Mouse (Mus musculus) cerebellum, adult 11-12 months (tissue): Measurements from ENCODE around the gene Lrrc8d.
A peak's percentile ranks its signal among the peaks of the same experiment; 100 is the strongest.

ENCODE experiments used
- DNase-seq: peaks from one replicate; pipeline ENCODE4 v3.0.0; 2022

The Lrrc8d gene

GRCm38 (mm10) chr5:105721267-105721666 is 21.5 kb downstream of the Lrrc8d start:
- DNase-seq = no peak

GRCm38 (mm10) chr5:105722807-105723206 is 23.0 kb downstream of the Lrrc8d start:
- peak; percentile 51 for DNase-seq

GRCm38 (mm10) chr5:105730193-105730831 is 30.5 kb downstream of the Lrrc8d start:
- no peak for DNase-seq

GRCm38 (mm10) chr5:105731173-105731626 is 31.4 kb downstream of the Lrrc8d start:
- no peak for DNase-seq

DNA sequence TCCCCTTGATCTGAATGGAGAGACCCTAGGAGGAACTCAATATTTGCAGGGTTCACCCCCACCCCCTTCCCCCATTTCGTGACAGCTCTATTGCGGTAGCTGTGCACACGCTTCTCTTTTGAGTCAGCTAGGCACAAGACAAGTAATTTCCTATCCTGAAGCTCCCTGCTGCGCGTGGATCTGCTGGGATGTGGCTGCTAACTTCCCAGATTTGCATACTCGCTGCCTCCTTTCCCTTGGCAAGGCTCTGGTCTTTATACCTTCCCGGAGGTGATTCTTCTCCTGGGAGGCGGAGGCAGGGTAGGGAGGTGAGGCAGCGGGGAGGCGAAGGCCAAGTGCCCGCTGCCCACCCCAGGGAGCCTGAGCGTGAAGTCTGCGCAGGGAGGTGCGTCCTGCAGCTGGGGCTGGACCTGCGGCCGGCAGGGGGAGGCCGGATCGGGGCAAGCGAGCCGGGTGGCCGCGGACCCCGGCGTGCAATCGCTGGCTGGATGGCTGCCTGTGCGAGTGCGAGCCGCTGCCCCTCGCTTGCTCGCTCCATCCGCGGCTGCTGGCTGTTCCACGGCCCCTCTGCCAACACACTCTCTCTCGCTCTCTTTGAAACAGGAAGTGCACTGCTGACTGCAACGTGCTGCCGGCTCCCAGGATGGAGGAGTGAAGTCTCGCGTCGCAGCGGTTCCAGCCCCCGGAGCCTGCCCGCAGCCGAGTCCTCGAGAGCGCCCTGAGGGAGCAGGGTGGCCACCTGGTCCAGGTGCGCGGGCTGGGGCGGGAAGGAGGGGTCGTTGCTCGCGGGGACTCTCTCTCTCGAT is 32.1 kb downstream of the Lrrc8d start:
- DNase-seq = peak; percentile 28

DNA sequence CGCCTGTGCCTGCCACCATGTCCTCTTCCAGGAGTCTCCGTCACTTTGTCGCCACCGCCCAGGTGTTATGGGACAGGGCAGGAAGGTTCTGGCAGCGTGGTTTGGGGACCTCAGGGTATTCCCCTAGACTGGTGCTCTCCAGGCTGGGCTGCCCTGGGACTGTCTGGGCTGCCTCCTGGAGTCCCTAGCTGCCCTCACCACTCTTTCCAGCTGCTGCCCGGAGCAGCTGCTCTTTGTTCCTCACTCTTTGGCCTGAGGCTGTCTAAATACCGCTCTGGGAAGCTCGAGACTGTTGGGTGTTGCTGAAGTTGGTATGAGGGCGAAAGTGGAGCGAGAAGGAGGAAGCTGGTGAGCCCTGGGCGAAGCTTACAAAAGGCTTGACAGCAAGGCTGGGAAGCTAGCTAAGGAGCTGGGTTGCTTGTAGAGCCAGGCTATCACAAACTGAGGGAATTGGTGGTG is 32.7 kb downstream of the Lrrc8d start:
- DNase-seq = no peak

- DNase-seq = no peak
Observed at GRCm38 (mm10) chr5:105733226-105733625, 33.5 kb downstream of the Lrrc8d start.

DNA sequence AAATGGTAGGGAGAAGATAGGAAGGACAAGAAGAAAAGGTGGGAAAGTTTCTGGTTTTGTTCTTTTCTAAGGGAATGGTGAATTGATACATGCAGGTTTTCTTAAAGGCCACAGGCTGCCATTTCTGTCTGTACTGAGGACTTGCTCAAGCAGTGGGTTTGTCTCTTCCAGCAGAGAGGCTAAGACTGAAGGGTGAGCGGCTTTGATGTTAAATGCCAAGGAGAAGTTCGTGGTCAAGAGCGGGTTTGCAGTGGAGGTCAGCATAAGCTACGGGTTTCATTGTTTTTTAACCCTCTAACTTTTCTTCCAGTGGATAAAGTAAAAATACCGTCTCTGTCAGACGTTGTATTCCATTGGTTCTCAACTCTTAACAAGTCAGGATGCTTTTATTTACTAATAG is 36.6 kb downstream of the Lrrc8d start:
- no peak for DNase-seq

GRCm38 (mm10) chr5:105737145-105737544 is 37.4 kb downstream of the Lrrc8d start:
- no peak for DNase-seq

DNA sequence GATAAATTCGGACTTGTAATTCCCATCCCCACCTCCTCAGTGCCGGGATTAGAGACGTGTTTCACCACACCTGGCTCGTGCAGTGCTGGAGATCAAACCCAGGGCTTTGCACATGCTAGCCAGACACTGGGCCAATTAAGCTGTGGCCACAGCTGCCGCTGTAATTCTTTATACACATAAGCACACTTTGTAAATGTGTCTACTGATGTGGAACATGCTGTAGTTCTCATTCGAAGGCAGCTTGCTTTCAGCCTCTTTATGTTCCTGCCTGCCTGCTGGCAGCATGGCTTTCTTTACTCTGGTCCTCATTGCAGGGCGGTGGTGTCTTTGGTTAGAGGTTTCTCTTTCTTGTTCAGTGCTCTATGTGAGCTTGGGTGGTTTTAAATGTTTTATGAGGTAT is 40.7 kb downstream of the Lrrc8d start:
- no peak for DNase-seq

- DNase-seq = no peak
Observed at GRCm38 (mm10) chr5:105742641-105743040, 42.9 kb downstream of the Lrrc8d start.

GRCm38 (mm10) chr5:105745324-105745723 is 45.6 kb downstream of the Lrrc8d start:
- DNase-seq = no peak

- DNase-seq = no peak
Observed at GRCm38 (mm10) chr5:105745927-105746454, 46.2 kb downstream of the Lrrc8d start.

- no peak for DNase-seq
Observed at GRCm38 (mm10) chr5:105754803-105755202, 55.0 kb downstream of the Lrrc8d start.

- DNase-seq = no peak
Observed at GRCm38 (mm10) chr5:105755491-105755890, 55.7 kb downstream of the Lrrc8d start.

DNA sequence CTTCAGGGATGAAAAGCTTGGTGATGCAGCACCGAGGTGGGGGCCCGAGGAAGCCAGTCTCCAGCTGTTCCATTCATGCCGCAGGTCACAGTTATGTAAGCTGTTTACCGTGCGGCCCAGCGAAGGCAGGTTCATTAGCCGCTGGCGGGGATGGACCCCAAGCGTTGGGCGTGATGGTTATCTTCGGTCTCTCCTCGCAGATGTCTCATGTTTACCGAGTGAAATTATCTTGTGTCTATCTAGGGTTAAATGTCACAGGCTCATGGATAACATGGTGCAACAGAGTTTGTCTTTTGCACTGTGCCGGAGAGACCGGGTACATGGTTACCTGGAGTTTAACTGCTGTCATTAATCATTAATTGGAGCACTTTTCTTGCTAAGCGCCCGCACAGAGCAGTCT is 58.2 kb downstream of the Lrrc8d start:
- DNase-seq = no peak

DNA sequence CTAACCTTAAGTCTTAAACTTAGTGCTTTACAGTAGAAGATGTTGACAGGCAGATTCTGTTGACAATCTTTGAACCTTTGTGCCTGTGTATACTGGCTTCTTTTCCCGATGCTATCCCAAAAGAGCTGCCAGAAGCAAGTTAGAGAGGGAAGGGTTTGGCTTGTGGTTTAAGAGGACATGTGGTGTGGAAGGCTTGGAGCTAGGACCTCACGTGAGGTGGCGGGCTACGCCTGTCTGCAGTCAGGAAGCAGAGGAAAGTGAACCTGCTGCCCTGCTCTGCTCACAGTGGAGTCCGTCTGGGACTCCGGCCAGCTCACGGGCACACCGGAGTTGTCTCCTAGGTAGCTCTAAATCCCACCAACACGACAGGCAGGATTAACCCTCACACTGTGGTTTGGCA is 59.1 kb downstream of the Lrrc8d start:
- no peak for DNase-seq

GRCm38 (mm10) chr5:105761848-105762482 is 62.2 kb downstream of the Lrrc8d start:
- DNase-seq = no peak

DNA sequence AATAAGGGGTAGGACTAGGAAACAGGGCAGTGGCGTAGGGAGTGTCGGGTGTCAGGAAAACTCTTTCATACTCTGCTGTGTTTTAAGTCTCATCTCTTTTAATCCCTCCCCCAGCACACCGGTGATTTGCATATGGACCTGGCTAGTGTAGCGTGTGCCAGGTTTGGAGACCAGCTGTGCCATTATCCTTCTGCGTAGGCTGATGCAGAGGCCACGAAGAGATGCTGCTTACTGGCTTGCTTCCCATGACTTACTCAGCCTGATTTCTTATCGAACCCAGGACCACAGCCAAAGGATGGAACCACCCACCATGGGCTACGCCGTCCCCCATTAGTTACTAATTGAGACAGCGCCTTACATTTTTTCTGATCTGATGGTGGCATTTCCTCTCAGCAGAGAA is 64.6 kb downstream of the Lrrc8d start:
- DNase-seq = no peak

GRCm38 (mm10) chr5:105765386-105765785 is 65.6 kb downstream of the Lrrc8d start:
- no peak for DNase-seq

GRCm38 (mm10) chr5:105776368-105776767 is 76.6 kb downstream of the Lrrc8d start:
- no peak for DNase-seq

DNA sequence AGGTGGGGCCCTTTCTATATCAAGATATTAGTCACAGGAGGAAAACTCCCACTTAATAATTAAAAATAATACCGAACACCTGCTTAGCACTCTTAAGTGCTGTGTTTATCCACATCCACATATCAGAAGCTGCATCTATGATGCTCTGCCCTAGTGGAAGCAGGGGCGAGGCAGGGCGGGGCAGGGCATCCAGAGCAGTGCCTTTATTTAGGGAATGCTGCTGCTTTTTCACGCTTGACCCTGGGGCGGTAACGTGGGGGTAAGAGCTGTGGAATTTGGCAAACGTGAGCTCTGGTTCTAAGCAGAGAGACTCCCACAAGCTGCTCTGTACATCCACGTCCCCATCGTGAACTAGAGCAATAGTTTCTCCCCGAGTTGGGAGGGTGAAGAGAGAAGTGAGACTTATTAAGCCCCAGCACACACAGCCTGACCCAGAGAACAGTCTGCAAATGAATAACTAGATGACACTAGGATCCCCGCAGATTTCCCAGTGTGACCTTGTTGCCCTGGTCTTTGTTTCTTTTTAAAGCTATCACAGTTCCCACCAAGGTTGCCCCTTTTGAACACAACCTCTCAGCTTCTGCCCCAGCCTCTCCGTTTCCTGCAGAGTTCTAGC is 77.3 kb downstream of the Lrrc8d start:
- no peak for DNase-seq

DNA sequence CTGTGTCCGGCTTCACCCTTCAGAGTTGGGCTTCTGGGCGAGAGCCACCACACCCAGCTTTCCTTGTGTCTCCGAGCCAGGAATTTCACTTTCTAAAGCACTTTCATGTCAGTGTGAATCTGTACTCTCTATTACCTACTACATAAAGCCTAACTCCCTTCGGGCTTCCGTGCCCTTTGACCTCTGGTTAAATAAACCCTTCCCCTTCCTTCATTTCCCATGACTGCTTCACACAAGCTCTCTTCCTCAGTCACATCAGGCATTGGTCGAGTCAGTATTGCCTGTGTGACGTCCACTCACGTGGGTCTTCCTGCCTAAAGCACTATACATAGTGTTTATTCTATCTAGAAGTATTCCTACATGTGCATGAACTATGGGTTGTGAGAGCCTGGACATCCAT is 77.9 kb downstream of the Lrrc8d start:
- DNase-seq = no peak
